Comparison of ENCODE assay signal across 33 mouse cellular contexts in genomic region chr6:143750074-143750473, GRCm38 (mm10).
"Had no signal": no experiment of that assay in that cellular context is flagged by ENCODE, and none has a peak within 500 bp of the region (broad histone marks: within the 10 kb centered on the region; RNA-seq: fewer than 3 reads in every experiment).

No protein-coding gene starts in this region.

- H3K9me3 ChIP-seq: heart, embryonic 10.5 days; heart, embryonic 12.5 days; heart, embryonic 13.5 days; heart, embryonic 15.5 days; hindbrain, embryonic 10.5 days; hindbrain, embryonic 12.5 days; hindbrain, embryonic 13.5 days; hindbrain, embryonic 15.5 days; intestine, embryonic 15.5 days; kidney, embryonic 15.5 days had no signal

- H3K9ac ChIP-seq: heart, embryonic 12.5 days; heart, embryonic 13.5 days; heart, embryonic 15.5 days; hindbrain, embryonic 12.5 days; hindbrain, embryonic 13.5 days; hindbrain, embryonic 14.5 days; hindbrain, embryonic 15.5 days; intestine, embryonic 15.5 days; kidney, embryonic 15.5 days had no signal

- H3K4me3 ChIP-seq: heart, embryonic 10.5 days; heart, embryonic 12.5 days; heart, embryonic 13.5 days; heart, embryonic 15.5 days; hindbrain, embryonic 10.5 days; hindbrain, embryonic 12.5 days; hindbrain, embryonic 13.5 days; hindbrain, embryonic 15.5 days; intestine, embryonic 15.5 days; kidney, embryonic 15.5 days; layer of hippocampus, adult 2 months had no signal

- DNase-seq: heart, postnatal 10 days; heart, postnatal 14 days; heart, postnatal 36 days; heart, postnatal 4 days; kidney, adult 11 months; kidney, adult 18-20 months; kidney, adult 2 months; kidney, adult 8-10 months; kidney, adult 9 months; kidney, postnatal 10 days; kidney, postnatal 14 days; kidney, postnatal 25 days; kidney, postnatal 36 days; kidney, postnatal 4 days; layer of hippocampus, adult 9-11 months; layer of hippocampus, postnatal 36 days had no signal

- H3K4me2 ChIP-seq: heart, embryonic 11.5 days; heart, embryonic 12.5 days; heart, embryonic 13.5 days; heart, embryonic 15.5 days; hindbrain, embryonic 12.5 days; hindbrain, embryonic 13.5 days; hindbrain, embryonic 14.5 days; hindbrain, embryonic 15.5 days; kidney, embryonic 15.5 days had no signal

- H3K36me3 ChIP-seq: heart, embryonic 10.5 days; heart, embryonic 12.5 days; heart, embryonic 13.5 days; heart, embryonic 15.5 days; hindbrain, embryonic 10.5 days; hindbrain, embryonic 12.5 days; hindbrain, embryonic 13.5 days; hindbrain, embryonic 15.5 days; intestine, embryonic 15.5 days; kidney, embryonic 15.5 days had no signal

- ATAC-seq: hindbrain, embryonic 16.5 days; hindbrain, postnatal 0 days; intestine, postnatal 0 days had no signal

- H3K4me1 ChIP-seq: heart, embryonic 10.5 days; heart, embryonic 12.5 days; heart, embryonic 13.5 days; heart, embryonic 15.5 days; hindbrain, embryonic 10.5 days; hindbrain, embryonic 12.5 days; hindbrain, embryonic 13.5 days; hindbrain, embryonic 15.5 days; intestine, embryonic 15.5 days; kidney, embryonic 15.5 days had no signal

- H3K27ac ChIP-seq: heart, embryonic 10.5 days; heart, embryonic 15.5 days; hindbrain, embryonic 10.5 days; hindbrain, embryonic 12.5 days; hindbrain, embryonic 13.5 days; hindbrain, embryonic 14.5 days; hindbrain, embryonic 15.5 days; hindbrain, postnatal 0 days; kidney, embryonic 15.5 days; kidney, postnatal 0 days; layer of hippocampus, adult 2 months had no signal

- H3K27me3 ChIP-seq: heart, embryonic 12.5 days; heart, embryonic 13.5 days; heart, embryonic 15.5 days; hindbrain, embryonic 12.5 days; hindbrain, embryonic 13.5 days; hindbrain, embryonic 15.5 days; intestine, embryonic 15.5 days; kidney, embryonic 15.5 days had no signal
